Mouse (Mus musculus) gastrocnemius, postnatal 4 days (tissue): Measurements from ENCODE around the gene Gtf3c1. TPM values are rescaled to one million over a fixed set of nuclear protein-coding genes. Genes with fewer than 3 reads are reported as not detected.

ENCODE experiments used
- DNase-seq, 2 experiments: peaks; one replicate each; pipeline ENCODE4 v3.0.0; 2021 to 2022; ENCODE audit warnings: low spot score in 2 of 2, mixed read lengths in 2 of 2
- total RNA-seq, 2 experiments: library from RNA; stranded (reverse); gene quantifications; 2 replicates each; pipeline ENCODE4 v1.2.3; 2021

The Gtf3c1 gene
- total RNA-seq, 2 experiments from 2014 or later: 50.4 to 50.5 TPM

GRCm38 (mm10) chr7:125597083-125597482 lies 110.5 kb downstream of the Gtf3c1 start:
- no peak for DNase-seq

- DNase-seq: no peak
Measured at GRCm38 (mm10) chr7:125596406-125596805, 111.2 kb downstream of the Gtf3c1 start.

- no peak for DNase-seq
Measured at GRCm38 (mm10) chr7:125593831-125594230, 113.7 kb downstream of the Gtf3c1 start.

Other genes starting within 250 kb of the Gtf3c1 start
- gene Nsmce1, start 216.2 kb downstream of the Gtf3c1 start, total RNA-seq: 10 to 100 TPM; 28.3 to 33.6 TPM
- 10 to 100 TPM; 14.5 to 15.1 TPM for gene Il4ra, start 155.7 kb downstream of the Gtf3c1 start, total RNA-seq
- gene Il21r, start 104.4 kb downstream of the Gtf3c1 start, total RNA-seq: 1 to 10 TPM; 1.0 to 1.7 TPM
- gene D430042O09Rik, start 108 bp upstream of the Gtf3c1 start, total RNA-seq: 10 to 100 TPM; 10.8 to 15.0 TPM